Mouse (Mus musculus) brown adipose tissue, adult 24 weeks (tissue): ENCODE measurements around the gene Cyth1. TPM values are rescaled to one million over a fixed set of nuclear protein-coding genes. Genes with fewer than 3 reads are reported as not detected.

Experiments
- H3K27ac ChIP-seq: fragments of 200-500 bp; replicated peaks from 2 replicates; pipeline ENCODE4 v1.5.1; 2012; ENCODE audit warnings: low read depth, mild to moderate bottlenecking, low read length
- H3K4me1 ChIP-seq: fragments of 200-500 bp; 2 replicates; pipeline ENCODE4 v1.6.1; 2012; ENCODE audit warnings: low read length, mixed read lengths; ENCODE audit not compliant: control insufficient read depth, insufficient read depth, insufficient read length
- H3K4me3 ChIP-seq: fragments of 200-500 bp; 2 replicates; pipeline ENCODE4 v1.5.1; 2012; ENCODE audit warnings: low read depth, mild to moderate bottlenecking, low read length, moderate library complexity; ENCODE audit not compliant: insufficient read depth
- polyA plus RNA-seq: library from polyadenylated mRNA; stranded (reverse); fragments of >200 nt; gene quantifications from 2 replicates; pipeline ENCODE4 v1.2.4, GENCODE M21; 2012; ENCODE audit not compliant: missing spikeins, insufficient read depth, insufficient read length

The Cyth1 gene
- polyA plus RNA-seq, 1 experiment: 41.9 TPM

DNA sequence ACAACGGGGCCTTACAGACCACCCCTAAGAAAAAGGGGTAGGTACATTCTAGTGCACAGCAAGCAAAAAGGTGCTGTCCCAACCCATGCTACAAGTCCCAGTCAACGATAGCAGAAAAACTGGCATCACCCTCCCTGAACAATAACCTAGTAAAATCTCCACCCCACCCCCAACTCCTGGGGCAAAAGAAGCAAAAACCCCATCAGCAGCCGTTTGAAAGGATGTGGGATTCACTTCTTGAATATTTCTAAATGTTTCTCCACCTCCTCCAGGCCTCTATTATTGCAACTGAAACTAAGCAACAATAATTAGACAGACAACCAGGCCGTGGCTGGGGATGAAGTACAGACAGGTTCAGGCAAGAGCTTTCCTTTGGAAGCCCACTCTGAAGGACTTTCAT is 8.0 kb downstream of the Cyth1 start:
- H3K27ac ChIP-seq: peak overlapping the region; percentile 51
- H3K4me1 ChIP-seq: peaks cover 67% of the 10 kb centered on the region
- H3K4me3 ChIP-seq: no peak overlapping the region

DNA sequence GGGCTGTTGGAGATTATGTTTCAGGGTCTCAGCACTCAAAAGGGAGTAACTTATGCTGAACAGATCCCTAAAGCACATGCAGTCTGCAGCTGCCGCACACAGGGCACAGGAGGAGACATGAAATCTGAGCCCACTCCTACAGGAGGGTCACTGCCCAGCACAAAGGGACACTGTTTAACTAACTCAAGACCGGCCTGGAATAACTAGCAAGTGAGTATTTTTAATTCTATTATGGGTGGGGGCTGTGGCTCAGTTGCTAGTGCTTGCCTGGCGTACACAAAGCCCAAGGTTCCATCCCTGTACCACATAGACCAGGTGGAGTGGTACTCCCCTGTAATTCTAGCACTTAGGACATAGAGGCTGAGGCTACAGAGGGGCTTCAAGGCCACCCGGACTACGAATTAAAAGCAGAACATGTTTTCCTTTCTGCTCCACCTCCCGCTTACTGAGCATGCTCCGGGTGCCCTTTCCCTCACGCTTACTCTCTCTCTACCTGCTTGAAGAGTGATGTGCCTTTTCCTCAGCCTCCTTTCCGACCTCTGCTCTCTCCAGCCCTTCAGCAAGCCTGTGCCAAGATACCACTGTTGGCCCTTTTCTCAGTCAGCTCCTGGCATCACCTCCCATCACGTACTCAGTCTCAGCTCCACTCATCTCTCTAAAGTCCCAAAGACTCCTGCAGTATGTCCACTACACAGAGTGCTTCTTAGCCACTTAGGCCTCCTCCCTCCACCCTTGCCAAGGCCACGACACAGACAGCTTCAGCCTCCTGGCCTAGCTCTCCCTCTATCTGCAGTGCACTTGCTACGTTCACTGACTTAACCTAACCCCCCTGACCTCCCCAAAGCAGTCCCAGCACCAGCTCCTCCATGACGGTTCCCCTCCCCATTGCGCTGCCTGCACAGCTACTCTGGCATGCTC is 8.9 kb downstream of the Cyth1 start:
- Histone ChIP-seq H3K4me1 (peaks cover 64% of the 10 kb centered on the region), H3K4me3 (no peak overlapping the region), H3K27ac (peak overlapping the region; percentile 51)

DNA sequence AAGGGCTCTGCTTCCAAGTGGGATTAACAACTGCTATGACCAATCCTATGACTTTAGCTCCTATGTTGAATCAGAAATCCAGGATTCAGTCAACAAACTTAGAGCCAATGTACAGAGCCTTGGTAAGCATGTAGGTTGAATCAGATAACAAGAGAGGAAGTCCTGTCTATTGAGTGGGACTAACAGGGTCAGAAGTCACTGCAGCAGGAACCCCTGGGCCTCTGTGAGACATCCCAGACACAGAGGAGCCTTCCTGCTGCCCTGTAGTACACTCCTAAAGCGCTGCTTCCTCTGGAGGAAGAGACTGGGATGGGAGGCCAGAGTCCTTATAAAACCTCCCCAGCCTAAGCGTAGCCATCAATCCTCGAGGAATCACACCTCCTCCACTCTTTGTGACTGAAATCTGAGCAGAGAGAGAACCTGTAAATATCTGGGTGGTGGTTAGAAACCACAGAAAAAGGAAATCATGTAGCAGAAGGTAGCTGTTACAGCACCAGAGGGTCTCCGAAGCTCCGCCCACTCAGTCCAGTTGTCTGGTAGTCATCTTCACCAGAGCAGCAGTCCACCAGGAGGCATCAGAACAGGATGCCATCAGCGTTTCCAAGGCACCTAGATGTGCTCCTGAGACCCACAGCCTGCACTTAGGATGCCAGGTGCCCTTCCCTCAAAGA is 11.7 kb downstream of the Cyth1 start:
- peak overlapping the region; percentile 99 for H3K27ac ChIP-seq
- H3K4me3 ChIP-seq: no peak overlapping the region
- peaks cover 65% of the 10 kb centered on the region for H3K4me1 ChIP-seq

DNA sequence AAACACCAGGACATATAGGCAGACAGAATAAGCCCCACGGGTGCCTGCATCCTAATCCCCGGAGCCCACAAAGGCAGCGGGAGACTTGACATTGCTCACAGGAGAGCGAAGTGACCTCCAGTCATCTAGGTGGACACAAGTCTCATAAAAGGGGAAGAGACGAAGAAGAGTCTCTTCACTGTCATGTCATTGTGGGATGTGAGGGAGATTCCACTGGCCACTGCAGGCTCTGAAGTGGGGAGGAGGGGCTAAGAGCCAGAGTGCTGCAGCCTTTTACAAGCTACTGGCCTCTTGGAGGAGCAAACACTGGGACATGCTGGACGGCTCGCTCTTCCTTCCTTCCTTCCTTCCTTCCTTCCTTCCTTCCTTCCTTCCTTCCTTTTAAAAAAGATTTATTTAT is 13.5 kb downstream of the Cyth1 start:
- peaks cover 68% of the 10 kb centered on the region for H3K4me1 ChIP-seq
- H3K4me3 ChIP-seq: no peak overlapping the region
- peak overlapping the region; percentile 100 for H3K27ac ChIP-seq

DNA sequence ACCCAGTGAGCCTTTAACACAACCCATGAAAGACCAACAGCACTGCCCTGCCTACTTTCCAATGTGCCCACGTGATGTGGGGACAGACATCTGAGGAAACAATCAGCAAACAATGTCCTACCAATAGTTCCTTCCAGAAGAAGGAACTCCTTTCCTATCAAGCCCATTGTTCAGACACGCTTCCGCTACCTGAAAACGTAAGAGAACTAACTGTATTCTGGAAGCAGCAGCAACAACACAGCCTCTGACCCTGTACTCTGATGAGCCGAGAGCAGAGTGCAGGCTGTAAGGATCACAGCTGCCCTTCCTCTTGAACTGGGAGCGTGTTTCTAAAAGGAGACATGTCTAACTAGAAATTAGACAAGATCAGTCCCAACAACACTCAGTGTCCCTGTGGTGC is 13.9 kb downstream of the Cyth1 start:
- peaks cover 66% of the 10 kb centered on the region for H3K4me1 ChIP-seq
- H3K27ac ChIP-seq: peak overlapping the region; percentile 100
- H3K4me3 ChIP-seq: no peak overlapping the region

DNA sequence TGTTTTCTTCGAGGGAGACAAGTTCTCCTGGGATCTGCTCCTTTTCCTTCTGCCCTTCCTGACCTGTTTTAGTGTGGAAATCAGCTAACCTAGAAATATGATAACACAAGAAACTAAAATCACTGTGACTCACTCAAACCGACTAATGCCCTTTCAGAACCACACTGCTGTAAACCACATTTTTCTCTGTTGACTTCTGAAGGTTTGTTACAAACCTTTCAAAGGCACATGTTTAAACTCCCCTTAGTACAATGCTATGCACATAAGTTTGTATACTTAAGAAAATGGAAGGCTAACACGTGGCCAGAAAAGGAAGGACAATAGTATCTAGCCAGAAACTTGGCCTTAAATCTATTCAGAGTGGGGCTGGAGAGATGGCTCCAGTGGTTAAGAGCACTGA is 14.5 kb downstream of the Cyth1 start:
- Histone ChIP-seq H3K4me1 (peaks cover 62% of the 10 kb centered on the region), H3K4me3 (no peak overlapping the region), H3K27ac (peak overlapping the region; percentile 93)

DNA sequence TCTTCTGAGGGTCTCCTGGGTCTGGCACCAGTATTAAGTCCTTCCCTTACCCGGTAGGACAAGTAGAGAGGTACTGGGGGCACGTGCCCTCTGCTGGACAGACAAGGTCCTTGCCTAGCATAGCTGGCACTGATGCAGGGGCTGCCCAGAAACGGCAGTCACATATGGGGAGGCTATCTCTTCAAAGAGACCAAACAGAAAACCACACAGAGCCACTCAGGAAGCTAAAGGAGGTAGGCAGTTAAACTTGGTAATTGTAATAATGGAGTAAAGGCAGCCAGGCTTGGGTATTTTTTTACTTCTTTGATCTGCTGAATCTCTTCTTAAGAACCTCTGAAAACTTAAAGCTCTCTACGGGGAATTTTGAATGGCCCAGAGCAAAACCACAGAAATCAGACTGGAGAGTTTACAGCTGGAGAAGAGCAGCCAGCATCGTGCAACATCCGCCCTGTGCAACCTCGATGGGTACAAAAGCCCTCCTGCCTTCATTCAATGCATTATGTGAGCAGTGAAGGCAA is 16.0 kb downstream of the Cyth1 start:
- H3K27ac ChIP-seq: peak overlapping the region; percentile 69
- H3K4me1 ChIP-seq: peaks cover 60% of the 10 kb centered on the region
- no peak overlapping the region for H3K4me3 ChIP-seq

DNA sequence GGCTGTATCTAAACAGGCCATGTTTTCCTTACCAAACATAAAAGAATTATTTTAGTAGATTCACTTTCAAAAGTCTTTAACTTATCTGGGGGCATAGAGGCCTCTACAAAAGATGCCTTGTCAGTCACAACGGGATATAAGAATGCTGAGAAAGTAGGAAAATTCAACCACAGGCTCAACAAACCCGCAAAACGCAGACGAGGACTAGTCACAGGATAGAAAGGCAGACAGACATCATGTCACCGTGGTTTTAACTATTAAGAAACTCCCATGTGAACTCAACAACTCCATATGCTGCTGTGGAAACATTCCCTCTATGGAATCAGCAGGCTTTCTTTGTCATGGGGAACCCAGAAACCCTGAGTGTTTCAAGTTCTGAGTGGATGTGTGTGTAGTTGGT is 18.5 kb downstream of the Cyth1 start:
- Histone ChIP-seq H3K4me1 (peaks cover 65% of the 10 kb centered on the region), H3K4me3 (no peak overlapping the region), H3K27ac (peak overlapping the region; percentile 50)

DNA sequence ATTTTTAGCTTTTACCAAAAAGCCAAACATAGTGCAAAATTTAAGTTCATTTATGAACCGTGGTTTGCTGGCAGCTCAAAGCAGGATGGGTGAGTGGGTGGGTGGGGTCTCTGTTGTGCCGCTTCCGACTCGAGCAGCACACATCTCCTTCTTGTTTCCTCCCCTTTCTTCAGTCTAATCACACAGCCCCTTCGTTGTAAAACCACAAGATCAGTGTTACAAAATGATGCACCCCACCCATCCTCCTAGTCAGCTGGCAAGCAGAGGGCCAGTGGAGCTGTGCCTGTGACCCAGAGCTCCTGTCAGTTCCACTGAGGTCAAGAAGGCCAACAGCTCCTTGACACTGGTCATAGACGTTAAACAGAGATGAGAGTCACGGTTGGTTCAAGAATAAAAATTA is 20.7 kb downstream of the Cyth1 start:
- Histone ChIP-seq H3K4me3 (no peak overlapping the region), H3K27ac (peak overlapping the region; percentile 63), H3K4me1 (peaks cover 60% of the 10 kb centered on the region)

DNA sequence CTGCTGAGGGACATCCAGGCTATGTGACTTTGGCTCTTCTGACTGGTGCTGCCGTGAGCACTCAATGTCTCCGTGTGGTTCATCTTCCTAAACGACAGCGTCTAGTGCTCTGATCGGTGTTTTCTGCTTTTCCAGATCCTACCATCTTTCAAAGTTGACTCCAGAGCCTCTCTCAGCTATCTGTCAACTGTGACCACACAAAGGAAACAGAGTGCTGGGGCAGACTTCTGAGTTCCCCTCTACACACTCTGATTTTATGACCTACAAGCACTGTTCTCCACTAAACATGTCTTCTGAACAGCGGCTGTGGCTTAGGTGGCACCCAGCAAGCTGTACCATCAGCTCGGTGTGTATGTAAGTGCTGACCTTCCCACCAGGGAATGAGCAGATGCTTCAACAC is 21.5 kb downstream of the Cyth1 start:
- H3K4me3 ChIP-seq: no peak overlapping the region
- H3K4me1 ChIP-seq: peaks cover 58% of the 10 kb centered on the region
- H3K27ac ChIP-seq: peak overlapping the region; percentile 62

DNA sequence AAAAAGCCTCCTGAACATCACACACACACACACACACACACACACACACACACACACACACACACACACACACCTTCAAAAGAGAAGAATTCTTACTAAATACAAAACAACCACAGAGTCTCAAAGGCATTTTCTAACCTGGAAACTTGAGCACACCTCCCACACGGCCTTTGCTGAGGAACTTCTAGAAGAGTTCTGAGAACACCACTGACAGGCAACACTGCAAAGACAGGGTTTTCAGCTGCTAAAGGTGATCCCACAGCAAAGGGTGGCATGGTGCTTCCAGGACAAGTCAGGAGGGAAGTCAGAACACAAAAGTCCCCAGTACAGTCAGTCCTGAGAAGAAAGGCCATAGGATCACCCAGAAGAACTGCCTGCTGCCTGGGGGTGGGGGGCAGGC is 22.5 kb downstream of the Cyth1 start:
- Histone ChIP-seq H3K4me1 (peaks cover 57% of the 10 kb centered on the region), H3K4me3 (no peak overlapping the region), H3K27ac (peak overlapping the region; percentile 31)

DNA sequence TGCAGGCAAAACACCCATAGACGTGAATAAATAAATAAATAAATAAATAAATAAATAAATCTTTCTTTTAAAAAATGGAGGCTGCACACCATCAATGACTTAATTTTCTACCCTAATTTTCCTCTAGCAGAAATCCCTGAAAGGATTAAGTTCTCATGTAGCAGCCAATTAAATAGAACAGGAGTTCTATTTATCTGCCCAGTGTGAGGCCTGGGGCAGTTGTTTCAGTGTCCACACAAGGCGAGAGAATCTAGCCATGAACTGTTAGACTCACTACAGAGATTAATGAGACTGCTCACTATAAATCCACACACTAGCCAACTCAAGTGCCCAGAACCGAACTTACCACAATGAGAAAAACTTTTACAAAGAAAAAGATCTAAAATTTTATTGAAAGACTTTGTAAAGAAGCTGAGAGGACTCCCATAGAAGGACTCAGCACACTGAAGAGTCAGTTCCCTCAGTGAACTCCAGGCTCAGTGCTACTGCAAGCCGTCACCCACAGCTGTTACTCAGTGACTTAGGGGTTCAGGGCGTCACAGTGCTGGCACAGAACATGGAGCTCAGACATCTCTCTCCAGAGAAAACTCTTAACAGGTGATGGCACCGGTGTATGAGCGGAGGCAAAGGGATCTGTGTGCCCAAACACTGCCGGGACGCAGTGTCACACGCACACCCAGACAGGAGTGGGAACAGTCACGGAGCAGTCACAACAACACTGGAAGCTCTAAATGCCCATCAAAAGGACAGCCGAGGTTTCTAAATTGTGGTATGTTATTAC is 23.1 kb downstream of the Cyth1 start:
- H3K4me1 ChIP-seq: peaks cover 52% of the 10 kb centered on the region
- no peak overlapping the region for H3K4me3 ChIP-seq
- 0 out of 2 replicates have a peak overlapping the region, but pooled peaks have one; percentile 27 for H3K27ac ChIP-seq

DNA sequence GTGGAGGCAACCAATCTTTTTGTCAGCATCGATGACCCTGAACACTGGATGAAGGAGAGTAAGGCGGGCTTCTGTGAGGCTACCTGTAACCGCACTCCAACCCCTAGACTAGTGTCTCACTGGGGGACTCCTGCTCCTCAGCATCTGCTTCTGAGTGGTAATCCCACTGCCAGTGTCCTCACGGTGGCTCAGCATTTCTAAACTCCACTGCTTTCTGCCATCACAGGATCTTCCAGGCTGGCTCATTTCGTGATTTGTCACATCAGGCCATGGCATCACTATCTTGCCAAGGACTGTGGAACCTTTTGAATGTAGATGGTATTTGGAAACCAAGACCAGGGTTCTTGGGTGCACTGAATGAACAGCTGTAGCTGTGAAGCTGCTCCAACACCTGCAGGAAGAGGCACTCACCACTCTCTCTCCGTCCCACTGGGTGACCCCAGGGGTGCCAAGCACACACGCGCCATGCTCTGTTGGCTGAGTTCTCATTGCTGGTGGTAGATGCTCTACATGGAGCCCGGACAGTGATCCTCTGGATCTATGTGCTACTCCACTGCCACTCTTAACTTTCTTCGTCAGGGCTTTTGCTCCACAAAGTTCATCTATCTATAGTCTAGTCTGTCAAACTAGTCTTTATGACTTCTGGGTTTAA is 24.9 kb downstream of the Cyth1 start:
- Histone ChIP-seq H3K27ac (peak overlapping the region; percentile 45), H3K4me1 (peaks cover 48% of the 10 kb centered on the region), H3K4me3 (no peak overlapping the region)

DNA sequence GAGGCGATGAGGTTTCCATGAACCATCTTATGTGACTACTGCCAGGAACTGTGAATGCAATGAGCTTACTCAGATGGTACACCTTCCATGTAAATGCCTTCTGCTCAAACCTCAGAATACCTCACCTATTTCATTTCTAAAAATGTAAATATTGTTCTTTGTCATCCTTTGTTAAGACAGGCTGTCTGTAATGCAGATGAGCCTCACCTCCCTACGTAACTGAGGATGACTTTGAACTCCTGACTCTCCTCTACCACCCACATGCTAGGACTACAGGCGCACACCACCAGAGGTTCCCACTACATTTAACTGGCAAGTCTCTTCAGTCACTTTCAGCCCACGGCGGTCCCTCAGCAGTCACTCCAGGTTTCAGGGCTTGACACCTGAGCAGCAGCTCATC is 25.5 kb downstream of the Cyth1 start:
- H3K4me3 ChIP-seq: no peak overlapping the region
- peaks cover 42% of the 10 kb centered on the region for H3K4me1 ChIP-seq
- H3K27ac ChIP-seq: peak overlapping the region; percentile 45
